Mouse (Mus musculus) kidney, postnatal 10 days (tissue): ENCODE data around the gene Sec14l2.

Experiments
- DNase-seq: peaks from one replicate; pipeline ENCODE4 v3.0.0; 2021; ENCODE audit warnings: mixed read lengths

Gene Sec14l2

GRCm38 (mm10) chr11:4098120-4098519, 25.1 kb downstream of the Sec14l2 start:
- peak; percentile 17 for DNase-seq

DNA sequence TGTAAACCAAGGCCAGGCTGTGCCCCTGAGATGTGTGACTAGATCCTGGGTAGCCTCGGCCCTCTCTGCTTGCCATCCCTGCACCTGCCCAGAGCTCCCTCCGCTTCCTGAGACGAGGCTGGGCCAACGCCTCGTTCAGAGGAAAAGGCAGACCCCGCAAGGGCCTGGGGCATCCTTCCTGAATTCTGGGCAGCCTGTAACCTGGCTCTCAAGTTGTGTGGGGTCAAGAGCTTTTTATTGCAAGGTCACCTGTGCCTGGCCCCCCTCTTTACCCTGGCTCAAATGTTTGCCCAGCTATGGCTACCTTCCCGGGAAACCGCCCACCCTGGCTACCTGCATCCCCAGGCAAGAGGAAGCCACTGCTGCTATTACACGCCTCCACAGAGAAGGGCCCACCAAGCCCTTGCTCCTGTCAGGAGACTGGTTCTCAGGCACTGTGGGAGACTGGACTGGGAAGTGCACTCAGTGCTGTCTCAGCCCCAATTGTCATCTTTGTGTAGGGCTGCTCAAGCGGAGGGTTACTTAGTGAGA, 26.1 kb downstream of the Sec14l2 start:
- DNase-seq = peak; percentile 42

- DNase-seq = peak; percentile 99
These were observed 26.9 kb downstream of the Sec14l2 start for GRCm38 (mm10) chr11:4096054-4096984.

- DNase-seq = peak; percentile 69
These were observed 27.8 kb downstream of the Sec14l2 start, which contains the start of gene Mtfp1 for GRCm38 (mm10) chr11:4095171-4096053. Gene Mtfp1 (minus strand): TSS chr11:4095445.

- DNase-seq = peak; percentile 80
These were observed 28.6 kb downstream of the Sec14l2 start for GRCm38 (mm10) chr11:4094378-4095170.

DNA sequence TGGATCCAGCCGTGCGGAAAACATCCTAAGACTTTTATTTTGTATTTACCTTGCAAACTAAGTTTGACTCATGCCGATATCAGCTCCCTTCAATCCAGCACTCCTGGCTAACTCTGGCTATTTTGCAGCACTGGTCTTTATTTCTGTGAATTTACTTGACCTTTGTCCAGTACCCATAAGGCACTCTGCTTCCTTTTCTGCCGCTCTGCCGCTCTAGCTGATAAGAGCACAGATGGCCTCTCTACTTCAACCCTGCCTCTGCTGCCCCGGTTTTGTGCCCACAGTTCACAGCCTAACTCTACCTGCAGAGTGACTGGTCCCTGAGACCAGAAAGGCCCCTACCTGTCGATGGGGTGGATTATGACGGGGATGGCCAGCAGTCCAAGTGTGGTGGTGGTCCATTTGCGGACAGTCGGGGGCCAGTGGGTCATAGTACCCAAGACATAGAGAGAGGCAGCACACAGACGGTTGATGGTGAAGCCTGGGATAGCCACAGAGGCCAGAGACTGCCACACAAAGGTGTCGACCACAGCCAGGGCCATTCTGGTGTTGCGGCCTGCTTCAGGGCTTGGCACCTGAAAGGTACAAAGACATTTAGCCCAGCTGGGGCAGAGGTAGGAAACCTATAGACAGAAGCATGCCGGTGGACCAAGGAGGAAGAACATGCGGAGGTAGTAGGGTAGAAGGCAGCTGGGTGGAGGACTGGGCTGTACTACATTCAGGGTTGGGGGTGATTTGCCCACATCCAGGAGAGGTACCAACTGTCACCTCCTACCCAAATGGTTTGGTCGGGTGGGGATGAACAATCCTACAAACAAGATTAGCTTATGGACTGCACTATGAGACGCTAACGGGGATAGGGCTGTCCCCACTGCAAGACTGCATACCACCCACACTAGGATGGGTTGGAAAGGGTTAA, 29.5 kb downstream of the Sec14l2 start:
- DNase-seq = no peak

DNA sequence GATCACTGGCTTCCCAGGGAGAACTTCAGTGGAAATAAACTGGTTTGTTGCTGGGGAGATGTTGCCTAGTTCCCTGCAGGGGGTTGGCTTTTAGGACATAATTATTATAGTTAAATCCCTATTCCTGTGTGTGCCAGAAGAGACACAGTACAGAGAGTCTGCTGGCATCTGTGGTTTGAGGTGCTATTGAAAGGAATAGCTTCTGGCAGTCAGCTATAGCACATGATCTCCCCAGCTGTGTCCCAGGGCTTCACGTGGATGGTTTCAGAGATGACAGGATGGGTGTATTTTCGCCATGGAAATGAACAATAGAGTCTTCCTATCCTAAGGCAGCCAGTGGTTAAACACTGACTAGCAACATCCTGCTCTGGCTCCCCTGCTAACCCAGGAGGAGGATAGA, 35.9 kb downstream of the Sec14l2 start:
- DNase-seq = no peak

- DNase-seq = no peak
These were observed 37.0 kb downstream of the Sec14l2 start for GRCm38 (mm10) chr11:4086246-4086645.

DNA sequence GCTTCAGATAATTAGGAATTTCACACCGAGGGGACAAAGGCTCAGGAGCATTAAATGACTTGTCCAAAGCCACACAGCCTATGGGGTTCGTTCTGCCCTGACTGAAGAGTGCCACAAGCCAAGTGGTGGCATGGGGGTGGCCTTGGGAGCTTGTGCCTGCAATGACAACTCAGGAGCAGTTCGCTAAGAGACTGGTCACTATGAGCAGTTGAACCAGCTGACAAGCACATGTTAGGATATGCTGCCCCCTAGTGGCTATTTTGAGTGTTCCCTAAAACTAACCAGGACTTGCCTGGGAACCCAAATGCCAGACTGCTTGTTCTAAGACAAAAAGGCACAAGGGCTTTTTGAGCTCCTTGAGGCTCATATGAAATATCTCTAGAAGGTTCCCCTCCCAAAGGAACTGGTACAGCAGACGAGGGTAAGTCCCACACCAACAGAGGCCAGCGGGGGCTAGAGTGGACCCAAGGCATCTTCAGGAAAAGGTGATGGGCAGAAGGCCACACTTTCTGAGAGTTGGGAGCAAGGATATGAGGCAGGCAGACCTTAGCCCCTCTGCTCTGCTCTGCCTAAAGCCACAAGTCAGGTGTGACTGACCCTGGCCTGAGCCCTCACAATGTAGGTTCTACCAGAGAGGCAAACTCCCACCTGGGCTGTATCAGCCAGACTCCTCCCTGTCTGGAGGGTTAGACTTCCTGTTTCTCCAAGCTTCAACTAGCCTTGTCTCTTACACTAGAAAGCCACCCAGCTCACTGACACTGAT, 39.7 kb downstream of the Sec14l2 start:
- DNase-seq = peak; percentile 73

GRCm38 (mm10) chr11:4080219-4080618, 43.0 kb downstream of the Sec14l2 start:
- DNase-seq = peak; percentile 81

DNA sequence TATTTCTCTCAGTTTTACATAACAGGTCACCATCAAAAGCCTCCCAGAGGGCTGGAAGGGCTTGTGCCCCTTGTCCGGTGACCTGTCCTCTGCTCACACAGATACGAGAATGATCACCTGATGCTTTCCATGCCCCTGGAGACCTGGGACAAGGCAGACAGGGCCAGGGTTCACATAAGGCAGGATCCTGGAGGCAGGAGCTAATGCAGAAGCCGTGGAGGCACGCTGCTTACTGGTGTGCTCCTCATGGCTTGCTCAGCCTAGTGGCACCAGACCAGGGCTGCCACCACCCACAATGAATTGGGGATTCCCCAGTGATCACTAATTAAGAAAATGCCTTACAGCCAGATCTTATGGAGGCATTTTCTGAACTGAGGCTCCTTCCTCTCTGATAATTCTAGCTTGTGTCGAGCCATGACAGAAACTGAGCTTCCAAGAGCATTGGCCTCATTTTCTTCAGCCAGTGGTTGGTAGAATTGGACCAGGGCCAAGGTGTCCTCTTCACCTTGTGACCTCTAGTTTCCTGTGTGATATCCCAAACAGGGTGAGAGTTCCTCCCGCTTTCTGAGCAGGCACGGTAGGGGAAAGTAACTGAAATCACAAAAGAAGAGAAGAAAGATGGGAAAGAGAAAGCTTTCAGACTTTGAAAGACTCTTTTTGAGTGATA, 44.8 kb downstream of the Sec14l2 start:
- DNase-seq = no peak

GRCm38 (mm10) chr11:4076633-4077032, 46.6 kb downstream of the Sec14l2 start:
- DNase-seq = peak; percentile 88

- no peak for DNase-seq
These were observed 53.6 kb downstream of the Sec14l2 start for GRCm38 (mm10) chr11:4069664-4070063.

DNA sequence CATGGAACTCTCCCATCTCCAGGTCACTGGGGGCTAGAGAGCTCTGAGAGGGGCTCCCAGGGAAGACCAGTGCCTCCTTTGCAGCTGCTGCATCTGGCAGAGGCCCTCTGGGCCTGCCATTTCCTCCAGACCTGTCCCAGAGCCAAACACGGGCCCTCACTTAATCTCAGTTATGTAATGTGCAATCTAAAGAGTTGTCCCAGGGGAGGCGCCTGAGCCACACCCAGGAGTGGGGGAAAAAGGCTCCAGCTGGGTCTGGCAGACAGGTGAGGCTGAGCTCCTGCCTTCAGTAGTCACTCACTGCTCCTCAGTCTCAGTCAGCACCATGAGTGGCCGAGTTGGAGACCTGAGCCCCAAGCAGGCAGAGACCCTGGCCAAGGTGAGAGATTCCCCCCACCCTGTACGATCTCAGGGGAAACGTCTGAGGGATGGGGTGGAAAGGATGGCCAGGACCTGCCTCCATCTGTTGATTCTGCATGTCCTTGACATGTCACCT, 58.5 kb downstream of the Sec14l2 start, which contains the start of gene Sec14l3:
Gene Sec14l3 (plus strand): TSS at position 215 of the 496 bp plus-strand sequence.
- no peak for DNase-seq

DNA sequence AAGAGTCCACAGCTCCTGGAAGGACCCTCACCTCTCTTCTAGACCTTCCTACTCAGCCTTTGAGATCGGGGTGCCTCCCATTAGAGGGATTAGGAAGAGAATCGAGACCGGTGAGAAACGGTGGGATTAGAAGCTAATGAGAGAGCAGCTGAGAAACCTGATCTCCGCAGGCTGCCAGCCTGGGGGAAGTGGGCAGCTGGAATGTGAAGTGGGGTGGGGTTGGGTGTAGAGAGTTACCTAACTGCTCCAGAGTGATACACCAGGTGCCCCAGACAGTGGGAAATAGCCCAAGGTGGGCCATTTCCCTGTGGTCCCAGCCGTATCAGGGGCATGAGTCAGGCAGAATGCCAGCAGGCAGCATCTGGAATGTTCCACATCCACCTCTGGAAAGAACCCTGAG, 60.2 kb downstream of the Sec14l2 start:
- no peak for DNase-seq

DNA sequence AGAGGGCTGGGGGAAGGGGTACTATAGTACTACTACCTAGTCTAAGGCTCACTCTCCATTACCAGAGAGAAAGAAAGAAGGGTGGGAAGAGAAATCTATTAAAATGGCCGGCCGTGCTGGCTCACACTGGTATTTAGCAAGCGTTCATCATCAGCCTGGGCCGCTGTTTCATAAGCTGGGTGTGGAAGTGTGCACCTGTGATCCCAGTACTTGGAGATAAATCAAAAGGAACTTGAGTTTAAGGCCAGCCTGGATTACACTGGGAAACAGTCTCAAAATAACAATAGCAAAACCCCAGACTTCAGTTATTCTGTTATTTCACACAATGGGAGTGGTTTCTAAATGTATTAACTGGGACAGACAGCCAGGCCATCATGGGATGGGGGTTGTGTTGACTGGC, 60.7 kb downstream of the Sec14l2 start:
- no peak for DNase-seq

GRCm38 (mm10) chr11:4060866-4061575, 62.2 kb downstream of the Sec14l2 start:
- DNase-seq = no peak

DNA sequence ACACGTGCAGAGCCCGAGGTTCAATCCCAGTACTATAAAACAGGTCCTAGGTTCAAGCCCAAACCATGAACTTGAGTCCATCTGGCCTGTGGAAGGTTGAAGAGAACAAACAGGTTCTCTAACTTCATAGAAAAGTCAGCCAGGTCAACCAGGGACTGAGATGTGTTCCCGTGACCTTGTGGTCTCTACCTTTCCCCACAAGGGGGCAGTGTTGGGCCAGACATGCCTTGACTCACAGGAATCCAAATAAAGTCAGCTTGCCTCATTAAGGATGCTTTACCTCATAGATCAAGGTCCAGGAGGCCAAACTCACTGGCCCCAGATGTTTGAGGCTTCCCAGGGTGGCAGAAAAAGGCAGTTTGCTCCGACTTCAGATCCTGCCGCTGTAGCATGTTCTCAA, 69.6 kb downstream of the Sec14l2 start:
- DNase-seq = peak; percentile 82

DNA sequence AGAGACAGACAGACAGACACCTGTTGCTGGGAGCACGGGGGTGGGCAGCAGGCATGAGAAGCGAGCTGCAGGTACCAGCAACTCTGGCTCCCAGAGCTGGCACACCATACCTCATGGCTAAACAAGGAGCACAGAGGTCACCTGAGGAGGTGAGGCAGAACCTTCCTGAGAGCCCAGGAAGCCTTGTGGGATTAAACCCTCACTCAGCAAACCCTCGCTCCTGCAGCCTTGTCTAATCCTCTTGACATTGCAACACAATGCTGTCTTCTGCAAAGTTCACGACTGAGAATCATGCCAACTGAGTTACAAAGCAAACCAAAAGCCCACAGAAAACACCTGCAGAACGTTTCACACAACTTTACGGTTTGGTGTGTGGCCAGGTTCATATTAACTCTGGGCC, 74.8 kb downstream of the Sec14l2 start:
- no peak for DNase-seq
